Mouse (Mus musculus) lung, embryonic 16.5 days (tissue): Measurements from ENCODE around the gene Cntnap5a. TPM values are rescaled to one million over a fixed set of nuclear protein-coding genes. Genes with fewer than 3 reads are reported as not detected.

ENCODE experiments used
- ATAC-seq: fragments of 200-750 bp; cut with Nextera tagmentation; 2 replicates; pipeline ENCODE4 v1.8.0; 2017; ENCODE audit warnings: low read depth, mild to moderate bottlenecking, moderate library complexity
- H3K27ac ChIP-seq: fragments of 300-500 bp; sonication (generic); 2 replicates; pipeline ENCODE4 v1.5.1; 2014; ENCODE audit warnings: mild to moderate bottlenecking, control low read depth, low read length
- H3K27me3 ChIP-seq: fragments of 300-500 bp; sonication (generic); 2 replicates; pipeline ENCODE4 v1.6.1; 2014; ENCODE audit warnings: low read depth, low read length, mixed read lengths; ENCODE audit not compliant: control insufficient read depth, insufficient read depth
- H3K36me3 ChIP-seq: fragments of 300-500 bp; sonication (generic); 2 replicates; pipeline ENCODE4 v1.6.1; 2014; ENCODE audit warnings: low read length; ENCODE audit not compliant: control insufficient read depth, insufficient read depth
- H3K4me1 ChIP-seq: fragments of 300-500 bp; sonication (generic); replicated peaks from 2 replicates; pipeline ENCODE4 v1.6.1; 2014; ENCODE audit warnings: low read length, mixed read lengths; ENCODE audit not compliant: control insufficient read depth, insufficient read depth
- H3K4me2 ChIP-seq: fragments of 300-500 bp; sonication (generic); 2 replicates; pipeline ENCODE4 v1.6.1; 2014; ENCODE audit warnings: low read depth, low read length, control low read depth
- H3K4me3 ChIP-seq: fragments of 300-500 bp; sonication (generic); 2 replicates; pipeline ENCODE4 v1.5.1; 2014; ENCODE audit warnings: mild to moderate bottlenecking, low read length, control low read depth
- H3K9ac ChIP-seq: fragments of 300-500 bp; sonication (generic); 2 replicates; pipeline ENCODE4 v1.6.1; 2014; ENCODE audit warnings: low read length, control low read depth
- H3K9me3 ChIP-seq: fragments of 300-500 bp; sonication (generic); 2 replicates; pipeline ENCODE4 v1.6.1; 2016; ENCODE audit warnings: low read length; ENCODE audit not compliant: control insufficient read depth
- WGBS: fragments of 180-500 bp; shearing (Covaris S2); extraction: QIAGEN DNeasy Blood & Tissue Kit; methylation state at CpG from one replicate; pipeline ENCODE4 v1.1.7; 2014; 5-methylcytosine and 5-hydroxymethylcytosine counted together
- polyA plus RNA-seq: library from polyadenylated mRNA; unstranded; fragments of >200 nt; fragmentation: Nextera tagmentation; extraction: Ambion mirVana; gene quantifications from 2 replicates; pipeline ENCODE4 v1.2.1, GENCODE M21; 2015

Gene Cntnap5a
- polyA plus RNA-seq: not detected in 2 replicates

GRCm38 (mm10) chr1:115684518-115685368, at the start of gene Cntnap5a:
Cntnap5a (plus strand) TSS chr1:115684756.
- WGBS: 15% methylated on average over 26 of the region's 26 CpGs
- Histone ChIP-seq H3K36me3 (no peaks in the 10 kb centered on the region), H3K4me2 (no peak within 1 kb of the TSS), H3K4me1 (no peaks in the 10 kb centered on the region), H3K27ac (no peak within 1 kb of the TSS), H3K27me3 (no peaks in the 10 kb centered on the region), H3K4me3 (no peak within 1 kb of the TSS), H3K9ac (no peak within 1 kb of the TSS), H3K9me3 (no peaks in the 10 kb centered on the region)
- ATAC-seq: no peak

GRCm38 (mm10) chr1:115646921-115647320, 37.6 kb upstream of the Cntnap5a start:
- Histone ChIP-seq H3K4me3 (no peak overlapping the region), H3K27me3 (no peaks in the 10 kb centered on the region), H3K9me3 (no peaks in the 10 kb centered on the region), H3K4me1 (no peaks in the 10 kb centered on the region), H3K36me3 (no peaks in the 10 kb centered on the region), H3K4me2 (no peak overlapping the region), H3K9ac (no peak overlapping the region), H3K27ac (no peak overlapping the region)
- ATAC-seq: no peak
- 71% methylated on average over 2 of the region's 2 CpGs for WGBS

GRCm38 (mm10) chr1:115658343-115659064, 26.1 kb upstream of the Cntnap5a start:
- WGBS: 67% methylated on average over 5 of the region's 5 CpGs
- no peak overlapping the region for H3K4me2 ChIP-seq
- H3K4me3 ChIP-seq: no peak overlapping the region
- no peak for ATAC-seq
- H3K36me3 ChIP-seq: no peaks in the 10 kb centered on the region
- H3K27ac ChIP-seq: no peak overlapping the region
- no peaks in the 10 kb centered on the region for H3K4me1 ChIP-seq
- no peak overlapping the region for H3K9ac ChIP-seq
- H3K27me3 ChIP-seq: no peaks in the 10 kb centered on the region
- no peaks in the 10 kb centered on the region for H3K9me3 ChIP-seq

- Histone ChIP-seq H3K4me3 (no peak overlapping the region), H3K9ac (no peak overlapping the region), H3K4me1 (no peaks in the 10 kb centered on the region), H3K9me3 (no peaks in the 10 kb centered on the region), H3K27ac (no peak overlapping the region), H3K27me3 (no peaks in the 10 kb centered on the region), H3K36me3 (no peaks in the 10 kb centered on the region), H3K4me2 (no peak overlapping the region)
- ATAC-seq: no peak
- WGBS: 28% methylated on average over 2 of the region's 2 CpGs
Observed at GRCm38 (mm10) chr1:115686494-115686893, 1.9 kb downstream of the Cntnap5a start.

- Histone ChIP-seq H3K4me1 (no peaks in the 10 kb centered on the region), H3K4me3 (no peak overlapping the region), H3K4me2 (no peak overlapping the region), H3K9ac (no peak overlapping the region), H3K27ac (no peak overlapping the region), H3K36me3 (no peaks in the 10 kb centered on the region), H3K9me3 (no peaks in the 10 kb centered on the region), H3K27me3 (no peaks in the 10 kb centered on the region)
- WGBS: 55% methylated on average over 2 of the region's 2 CpGs
- ATAC-seq: no peak
Observed at GRCm38 (mm10) chr1:115699798-115700197, 15.2 kb downstream of the Cntnap5a start.

GRCm38 (mm10) chr1:115742556-115742955, 58.0 kb downstream of the Cntnap5a start:
- no peak for ATAC-seq
- no peaks in the 10 kb centered on the region for H3K27me3 ChIP-seq
- H3K9me3 ChIP-seq: no peaks in the 10 kb centered on the region
- H3K4me2 ChIP-seq: no peak overlapping the region
- WGBS: 81% methylated on average over 5 of the region's 5 CpGs
- no peaks in the 10 kb centered on the region for H3K36me3 ChIP-seq
- no peak overlapping the region for H3K9ac ChIP-seq
- no peak overlapping the region for H3K27ac ChIP-seq
- no peaks in the 10 kb centered on the region for H3K4me1 ChIP-seq
- no peak overlapping the region for H3K4me3 ChIP-seq

- Histone ChIP-seq H3K9ac (no peak overlapping the region), H3K4me2 (no peak overlapping the region), H3K9me3 (no peaks in the 10 kb centered on the region), H3K36me3 (no peaks in the 10 kb centered on the region), H3K27ac (no peak overlapping the region), H3K27me3 (no peaks in the 10 kb centered on the region), H3K4me3 (no peak overlapping the region), H3K4me1 (no peaks in the 10 kb centered on the region)
- no peak for ATAC-seq
Observed at GRCm38 (mm10) chr1:115745569-115745968, 61.0 kb downstream of the Cntnap5a start.

GRCm38 (mm10) chr1:115784737-115785136, 100.2 kb downstream of the Cntnap5a start:
- 50% methylated on average over 5 of the region's 5 CpGs for WGBS
- Histone ChIP-seq H3K4me1 (no peaks in the 10 kb centered on the region), H3K27ac (no peak overlapping the region), H3K36me3 (no peaks in the 10 kb centered on the region), H3K9ac (no peak overlapping the region), H3K9me3 (no peaks in the 10 kb centered on the region), H3K4me2 (no peak overlapping the region), H3K4me3 (no peak overlapping the region), H3K27me3 (no peaks in the 10 kb centered on the region)
- ATAC-seq: no peak

- ATAC-seq: no peak
- Histone ChIP-seq H3K27me3 (no peaks in the 10 kb centered on the region), H3K27ac (no peak overlapping the region), H3K4me2 (no peak overlapping the region), H3K9me3 (no peaks in the 10 kb centered on the region), H3K4me1 (no peaks in the 10 kb centered on the region), H3K9ac (no peak overlapping the region), H3K36me3 (no peaks in the 10 kb centered on the region), H3K4me3 (no peak overlapping the region)
- 85% methylated on average over 4 of the region's 4 CpGs for WGBS
Observed at GRCm38 (mm10) chr1:115842591-115842990, 158.0 kb downstream of the Cntnap5a start.
